Mouse (Mus musculus) c-Kit-negative CD71-positive TER-119-positive erythroid progenitor cells, embryonic 14.5 days (primary cell): ENCODE measurements around the gene Clpx.
A peak's percentile ranks its signal among the peaks of the same experiment; 100 is the strongest.
"Not testable (repeated sequence)": the region's sequence is repeated elsewhere in the genome, so short reads cannot be mapped to it uniquely, and the experiment has no call there.

Experiments
- DNase-seq: peaks from one replicate; pipeline ENCODE4 v3.0.0-alpha.2; 2013; ENCODE audit warnings: low read depth, low spot score

Clpx gene

DNA sequence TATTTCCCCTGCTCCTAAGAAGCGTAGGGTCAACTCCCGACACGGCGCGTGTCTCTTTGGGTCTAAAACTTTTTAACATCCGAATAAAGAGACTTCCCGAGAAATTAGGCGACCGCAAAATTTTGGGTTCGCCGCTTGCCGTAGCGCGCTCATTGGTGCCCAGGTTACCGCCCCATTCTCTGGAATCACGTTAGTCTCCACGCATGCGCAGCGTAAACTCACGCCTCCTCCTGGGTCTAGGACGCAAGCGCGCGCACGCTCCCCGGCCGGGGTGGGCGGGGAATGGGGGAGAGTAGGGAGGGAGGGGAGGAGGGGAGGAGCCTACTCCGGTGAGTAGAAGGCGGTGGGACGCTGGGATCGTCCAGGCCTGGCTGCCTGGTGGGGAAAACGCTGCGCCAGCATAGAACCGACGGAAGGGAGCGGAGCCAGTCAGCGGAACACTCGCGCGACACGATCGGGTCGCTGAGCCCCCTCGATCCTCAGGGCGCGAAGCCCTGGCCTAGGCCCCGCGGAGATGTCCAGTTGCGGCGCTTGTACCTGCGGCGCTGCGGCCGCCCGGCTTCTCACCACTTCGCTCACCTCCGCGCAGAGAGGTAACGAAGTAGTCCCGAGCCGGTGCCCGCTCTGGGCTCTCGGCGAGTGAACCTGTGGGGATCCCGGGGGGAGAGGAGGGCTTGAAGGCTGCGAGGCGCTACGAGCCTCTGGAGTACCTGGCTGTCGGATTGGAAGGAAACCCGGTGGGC, at the start of gene Clpx:
TSS of gene Clpx (plus strand) at position 288 of the 743 bp plus-strand sequence.
- peak; percentile 100 for DNase-seq

GRCm38 (mm10) chr9:65247502-65248376, 46.3 kb upstream of the Clpx start:
- no peak for DNase-seq

DNA sequence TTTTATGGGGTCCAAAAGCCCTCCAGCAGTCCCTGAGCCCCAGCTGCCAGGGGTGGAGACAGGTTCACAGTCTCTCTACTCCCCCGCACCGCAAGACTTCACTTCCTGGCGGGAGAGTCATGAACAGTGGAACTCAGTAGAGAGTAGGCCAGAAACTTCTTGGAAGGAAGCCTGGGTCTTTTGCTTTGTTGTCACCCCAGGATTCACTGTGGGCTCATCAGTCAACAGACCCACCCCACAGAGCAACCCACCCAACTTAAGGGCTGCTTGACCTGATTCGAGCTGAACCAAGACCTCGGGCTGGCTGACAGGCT, 45.7 kb upstream of the Clpx start:
- DNase-seq, result no peak

GRCm38 (mm10) chr9:65252026-65252425, 42.0 kb upstream of the Clpx start:
- DNase-seq, result no peak

DNA sequence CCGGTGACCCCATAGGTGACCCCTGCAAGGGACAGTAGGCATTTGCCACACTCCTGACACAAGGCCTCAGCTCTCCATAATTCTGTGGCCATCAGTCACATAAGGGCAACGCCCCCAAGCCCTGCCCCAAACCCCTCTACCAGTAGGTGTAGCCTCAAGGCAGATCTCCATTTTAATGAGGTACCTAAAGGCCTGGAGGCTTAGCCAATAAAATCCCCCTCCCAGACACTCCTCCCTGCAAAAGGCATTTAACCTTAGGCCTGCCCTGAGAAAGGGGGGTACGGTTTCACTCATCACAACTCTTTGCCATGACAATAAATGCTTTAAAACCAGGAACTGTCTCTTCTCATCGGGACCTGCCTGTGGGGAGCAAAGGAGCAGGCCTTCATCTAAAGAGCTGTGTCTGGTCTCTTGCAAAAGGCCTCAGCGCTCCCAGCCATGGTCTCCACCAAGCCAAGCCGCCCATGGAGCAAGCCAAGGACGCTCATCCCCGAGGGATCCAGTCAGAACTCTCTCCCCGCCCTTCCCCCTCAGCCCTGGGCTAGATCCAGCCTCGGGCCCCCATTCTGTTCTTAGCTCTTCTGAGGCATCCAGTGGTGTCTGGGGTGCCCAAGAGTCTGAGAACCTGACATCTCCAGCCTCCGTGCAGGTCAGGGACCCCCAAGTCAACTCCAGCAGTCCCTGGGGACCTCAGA, 38.0 kb upstream of the Clpx start:
- DNase-seq, result no peak

DNA sequence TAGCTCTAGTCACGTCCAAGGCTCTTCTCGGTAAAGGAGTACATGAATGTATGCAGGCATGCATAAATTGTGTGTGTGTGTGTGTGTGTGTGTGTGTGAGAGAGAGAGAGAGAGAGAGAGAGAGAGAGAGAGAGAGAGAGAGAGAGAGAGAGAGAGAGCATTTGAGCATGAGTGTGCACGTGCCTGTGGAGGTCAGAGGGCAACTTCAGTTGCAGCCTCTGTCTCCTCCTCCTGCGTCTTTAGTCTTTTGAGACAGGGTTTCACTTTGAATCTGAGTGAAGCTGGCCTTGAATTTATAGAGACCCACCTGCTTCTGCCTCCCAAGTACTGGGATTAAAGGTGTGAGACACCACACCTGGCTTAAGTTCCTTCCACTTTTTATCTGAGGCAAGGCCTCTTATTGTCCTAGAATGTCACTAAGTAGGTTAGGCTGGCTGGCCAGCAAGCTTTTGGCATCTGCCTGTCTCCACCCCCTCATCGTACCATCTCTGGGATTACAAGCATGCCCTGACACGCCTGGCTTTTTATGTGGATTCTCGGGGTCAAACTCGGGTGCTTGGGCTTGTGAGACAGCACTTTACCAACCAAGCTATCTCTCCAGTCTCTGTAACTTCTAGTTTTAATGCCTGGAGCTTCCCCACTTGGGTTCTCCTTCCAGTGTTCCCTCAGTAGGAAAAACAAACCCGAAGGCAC, 36.7 kb upstream of the Clpx start:
- no peak for DNase-seq

DNA sequence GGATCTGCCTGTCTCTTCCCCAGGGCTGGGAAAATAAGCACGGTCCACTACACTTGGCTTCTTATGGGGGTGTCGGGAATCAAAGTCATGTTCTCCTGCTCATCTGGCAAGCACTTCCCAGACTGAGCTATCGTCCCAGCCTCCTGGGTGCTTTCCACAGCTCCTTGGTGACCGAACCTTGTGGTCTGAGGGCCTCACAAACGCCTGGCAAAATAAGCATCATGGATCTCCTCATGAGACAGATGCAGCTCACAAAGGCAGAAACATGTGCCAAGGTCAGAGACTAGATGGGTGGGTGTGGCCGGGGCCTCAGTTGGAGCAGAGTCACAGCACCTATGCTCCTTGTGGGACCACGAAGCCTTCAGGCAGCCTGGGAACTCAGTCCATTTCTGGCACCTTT, 34.7 kb upstream of the Clpx start:
- DNase-seq, result no peak

- DNase-seq, result no peak
Observed at GRCm38 (mm10) chr9:65261591-65262230, 32.3 kb upstream of the Clpx start.

- no peak for DNase-seq
Observed at GRCm38 (mm10) chr9:65262641-65263120, 31.4 kb upstream of the Clpx start.

DNA sequence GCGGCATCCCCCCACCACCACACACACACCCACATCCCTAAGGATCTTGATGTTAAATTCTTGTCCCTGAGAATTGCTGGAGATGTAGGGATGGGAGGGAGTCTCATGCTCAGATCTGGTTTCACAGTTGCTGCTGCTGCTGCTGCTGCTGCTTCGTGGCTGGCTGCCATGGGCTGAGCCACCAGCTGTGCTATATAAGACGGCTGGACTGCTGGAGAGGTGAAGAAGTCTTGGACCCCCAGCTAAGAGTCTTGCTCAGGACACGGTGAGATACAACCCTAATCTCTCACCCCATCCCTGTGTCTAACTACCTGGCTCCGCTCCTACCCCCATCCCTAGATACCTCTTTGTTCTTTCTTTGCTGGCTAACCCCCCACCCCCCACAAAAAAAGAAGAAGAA, 29.1 kb upstream of the Clpx start, which contains the start of gene Cilp:
TSS of gene Cilp (plus strand) at position 222 of the 400 bp plus-strand sequence.
- no peak for DNase-seq

DNA sequence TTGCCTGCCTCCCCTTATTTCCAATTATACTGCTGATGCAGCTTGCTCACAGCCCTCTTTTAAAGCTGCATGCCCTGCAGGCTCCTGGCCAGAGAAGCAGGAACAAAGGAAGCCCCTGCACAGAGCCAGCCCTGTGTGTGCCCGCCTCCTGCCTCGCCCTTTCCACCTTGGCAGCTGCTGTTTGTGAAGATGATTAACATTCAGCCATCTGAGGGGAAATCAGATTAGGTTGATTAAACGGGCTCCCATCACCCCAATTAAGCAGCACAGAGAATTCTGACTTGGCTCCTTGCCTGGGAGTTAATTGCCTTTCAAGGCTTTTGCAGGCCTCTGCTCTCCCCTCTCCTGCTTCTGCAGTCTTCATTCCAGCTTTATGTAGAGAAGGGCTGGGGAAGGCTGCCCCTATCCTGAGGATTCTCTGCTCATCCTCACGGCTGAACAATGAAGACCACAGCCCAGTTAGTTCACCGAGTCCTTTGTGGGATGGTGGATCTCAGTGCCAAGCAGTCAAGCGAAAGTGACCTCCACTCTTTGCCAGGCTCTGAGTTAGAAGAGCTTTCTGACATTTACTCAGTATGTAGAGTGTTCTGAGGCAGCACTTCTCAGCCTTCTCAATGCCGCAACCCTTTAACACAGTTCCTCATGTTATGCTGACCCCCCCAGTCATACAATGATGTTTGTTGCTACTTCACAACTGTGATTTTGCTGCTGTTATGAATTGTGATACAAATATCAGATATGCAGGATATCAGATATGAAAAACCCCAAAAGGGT, 26.1 kb upstream of the Clpx start:
- DNase-seq, result no peak

DNA sequence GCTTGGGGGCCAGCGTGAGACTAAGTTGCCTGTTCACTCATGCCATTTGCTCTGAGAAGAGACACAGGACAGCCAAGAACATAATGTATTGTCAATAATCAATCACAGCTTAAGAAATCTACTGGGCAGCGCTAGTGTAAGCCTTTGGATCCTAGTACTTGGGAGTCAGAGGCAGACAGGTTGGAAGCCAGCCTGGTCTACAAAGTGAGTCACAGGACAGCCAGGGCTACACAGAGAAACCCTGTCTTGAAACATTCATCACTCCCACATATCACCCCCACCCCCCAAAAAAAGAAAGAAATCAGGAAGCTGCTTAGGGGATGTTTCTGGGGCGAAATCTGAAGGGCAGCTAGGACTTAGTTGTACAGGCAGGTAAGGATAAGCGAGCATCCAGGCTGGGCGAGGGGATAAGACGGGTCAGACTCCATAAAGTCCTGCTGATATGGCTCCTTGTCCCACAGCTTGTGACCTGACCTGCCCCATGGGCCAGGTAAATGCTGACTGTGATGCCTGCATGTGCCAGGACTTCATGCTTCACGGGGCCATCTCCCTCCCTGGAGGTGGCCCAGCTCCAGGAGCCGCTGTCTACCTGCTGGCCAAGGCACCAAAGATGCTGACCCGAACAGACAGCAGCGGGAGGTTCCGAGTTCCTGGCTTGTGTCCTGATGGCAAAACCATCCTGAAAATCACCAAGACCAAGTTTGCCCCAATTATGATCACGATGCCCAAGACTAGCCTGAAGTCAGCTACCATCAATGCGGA, 20.8 kb upstream of the Clpx start:
- DNase-seq, result no peak

- DNase-seq, result no peak
Observed at GRCm38 (mm10) chr9:65273873-65274272, 20.2 kb upstream of the Clpx start.

DNA sequence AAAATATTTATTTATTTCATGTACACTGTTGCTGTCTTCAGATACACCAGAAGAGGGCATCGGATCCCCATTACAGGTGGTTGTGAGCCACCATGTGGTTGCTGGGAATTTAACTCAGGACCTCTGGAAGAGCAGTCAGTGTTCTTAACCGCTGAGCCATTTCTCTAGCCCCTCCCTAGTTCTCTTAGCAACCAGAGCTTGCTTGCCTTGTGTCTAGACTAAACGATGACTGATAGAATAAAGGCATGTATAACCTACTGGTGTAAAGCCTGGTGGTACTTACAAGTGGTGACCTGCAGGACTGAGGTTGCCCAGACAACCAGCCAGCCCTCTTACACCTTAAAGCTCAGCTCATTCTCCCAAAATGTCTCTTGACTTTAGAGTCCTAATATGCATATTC, 19.2 kb upstream of the Clpx start:
- not testable (repeated sequence) for DNase-seq

- DNase-seq, result no peak
Observed at GRCm38 (mm10) chr9:65275810-65276530, 18.1 kb upstream of the Clpx start.

DNA sequence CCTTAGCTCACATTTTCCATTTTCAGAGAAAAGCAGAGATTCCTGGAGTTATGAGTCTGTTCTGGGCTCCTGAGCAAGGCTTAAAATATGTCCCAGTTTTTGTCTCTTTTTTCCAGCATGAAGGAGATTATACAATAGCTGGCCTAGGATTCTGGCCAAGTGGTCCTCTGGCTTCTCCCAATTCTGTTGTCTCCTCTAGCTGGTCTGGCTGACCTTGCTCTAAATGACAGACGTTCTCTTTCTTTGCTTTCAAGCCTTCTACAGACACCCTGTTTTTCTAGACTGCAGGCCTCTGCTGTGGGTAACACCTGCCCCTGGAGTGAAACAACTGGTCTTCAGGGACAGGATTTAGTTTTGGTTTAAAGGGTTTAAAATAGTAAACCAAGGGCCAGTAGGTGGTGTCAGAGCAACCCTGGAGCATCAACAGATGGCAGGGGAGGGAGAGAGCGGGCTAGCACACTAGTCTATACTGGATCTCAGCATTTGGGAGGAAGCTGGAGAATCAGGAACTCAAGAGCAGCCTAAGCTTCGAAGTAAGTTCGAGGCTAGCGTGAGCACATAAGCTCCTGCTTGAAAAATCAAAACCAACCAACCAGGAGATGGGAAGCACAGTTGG, 12.4 kb upstream of the Clpx start:
- no peak for DNase-seq

GRCm38 (mm10) chr9:65283301-65283700, 10.8 kb upstream of the Clpx start:
- DNase-seq, result no peak

DNA sequence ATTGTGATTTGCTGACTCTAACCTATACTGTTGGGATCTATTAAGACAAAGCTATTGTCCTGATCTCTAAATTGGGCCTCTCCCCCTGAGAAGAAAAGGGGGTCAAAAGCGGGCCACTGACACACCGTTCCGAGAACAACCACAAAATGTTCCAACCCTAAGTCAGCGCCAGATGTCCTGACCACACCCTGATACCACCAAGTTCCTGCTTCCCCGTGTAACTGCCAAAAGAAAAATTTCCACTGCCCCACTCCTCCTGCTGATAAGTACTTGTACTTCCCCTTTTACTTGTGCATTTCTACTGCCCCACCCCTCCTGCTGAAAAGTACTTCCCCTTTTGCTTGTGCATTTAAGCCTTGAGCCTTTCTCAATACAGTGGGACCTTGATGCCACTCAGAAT, 5.8 kb upstream of the Clpx start:
- not testable (repeated sequence) for DNase-seq
